Mouse (Mus musculus) monocyte, adult 2 months (primary cell): ENCODE results near the gene Tspan9.

Experiments used
- DNase-seq, 2 experiments: peaks; one replicate each; pipeline ENCODE4 v3.0.0; 2022; ENCODE audit warnings: low spot score in 2 of 2, low read depth in 1 of 2

Tspan9 gene

GRCm38 (mm10) chr6:128021106-128021930 lies 122.1 kb downstream of the Tspan9 start:
- no peak for DNase-seq

- no peak for DNase-seq
Observed at GRCm38 (mm10) chr6:128020521-128021057, 122.8 kb downstream of the Tspan9 start.

GRCm38 (mm10) chr6:128020053-128020452 lies 123.3 kb downstream of the Tspan9 start:
- DNase-seq: no peak

GRCm38 (mm10) chr6:128019119-128019518 lies 124.3 kb downstream of the Tspan9 start:
- no peak for DNase-seq

- DNase-seq: no peak
Observed at GRCm38 (mm10) chr6:128015304-128015703, 128.1 kb downstream of the Tspan9 start.

- no peak for DNase-seq
Observed at GRCm38 (mm10) chr6:128011781-128012180, 131.6 kb downstream of the Tspan9 start.

GRCm38 (mm10) chr6:128011071-128011477 lies 132.3 kb downstream of the Tspan9 start:
- no peak for DNase-seq

- no peak for DNase-seq
Observed at GRCm38 (mm10) chr6:128010135-128010971, 133.0 kb downstream of the Tspan9 start.

- no peak for DNase-seq
Observed at GRCm38 (mm10) chr6:128007982-128008562, 135.3 kb downstream of the Tspan9 start.

- no peak for DNase-seq
Observed at GRCm38 (mm10) chr6:128007241-128007701, 136.1 kb downstream of the Tspan9 start.

GRCm38 (mm10) chr6:128006156-128006555 lies 137.2 kb downstream of the Tspan9 start:
- no peak for DNase-seq

GRCm38 (mm10) chr6:128004544-128004943 lies 138.8 kb downstream of the Tspan9 start:
- DNase-seq: no peak

GRCm38 (mm10) chr6:128003542-128003941 lies 139.9 kb downstream of the Tspan9 start:
- DNase-seq: no peak

GRCm38 (mm10) chr6:128002667-128003066 lies 140.7 kb downstream of the Tspan9 start:
- DNase-seq: no peak

GRCm38 (mm10) chr6:128002104-128002503 lies 141.3 kb downstream of the Tspan9 start:
- DNase-seq: no peak

GRCm38 (mm10) chr6:128001587-128001986 lies 141.8 kb downstream of the Tspan9 start:
- no peak for DNase-seq

GRCm38 (mm10) chr6:128000777-128001176 lies 142.6 kb downstream of the Tspan9 start:
- no peak for DNase-seq

- no peak for DNase-seq
Observed at GRCm38 (mm10) chr6:127999118-127999517, 144.3 kb downstream of the Tspan9 start.

GRCm38 (mm10) chr6:127996928-127997327 lies 146.5 kb downstream of the Tspan9 start:
- no peak for DNase-seq

GRCm38 (mm10) chr6:127992993-127993392 lies 150.4 kb downstream of the Tspan9 start:
- no peak for DNase-seq

GRCm38 (mm10) chr6:127991509-127992176 lies 151.8 kb downstream of the Tspan9 start:
- DNase-seq: no peak
